Mouse (Mus musculus) lung, postnatal 36 days (tissue): ENCODE measurements around the gene Krtap4-2.
"Not testable (repeated sequence)": the region's sequence is repeated elsewhere in the genome, so short reads cannot be mapped to it uniquely, and the experiment has no call there.

Experiments used
- DNase-seq: peaks from one replicate; pipeline ENCODE4 v3.0.0; 2022; ENCODE audit warnings: mixed read lengths

Gene Krtap4-2

GRCm38 (mm10) chr11:99634653-99635134, at the start of gene Krtap4-2:
Gene Krtap4-2 (minus strand): TSS chr11:99635084.
- DNase-seq = no peak

- DNase-seq = no peak
Measured at GRCm38 (mm10) chr11:99683481-99683880, 48.6 kb upstream of the Krtap4-2 start.

GRCm38 (mm10) chr11:99665860-99666259, 31.0 kb upstream of the Krtap4-2 start, which contains the start of gene Krtap4-6:
Gene Krtap4-6 (minus strand): TSS chr11:99665960.
- DNase-seq = no peak

GRCm38 (mm10) chr11:99662802-99663201, 27.9 kb upstream of the Krtap4-2 start:
- DNase-seq = no peak

- DNase-seq = no peak
Measured at GRCm38 (mm10) chr11:99659256-99659655, 24.4 kb upstream of the Krtap4-2 start.

- not testable (repeated sequence) for DNase-seq
Measured at GRCm38 (mm10) chr11:99658467-99659010, 23.7 kb upstream of the Krtap4-2 start, which contains the start of gene Gm11563. Gene Gm11563 (minus strand): TSS chr11:99658960.

- no peak for DNase-seq
Measured at GRCm38 (mm10) chr11:99657051-99657450, 22.2 kb upstream of the Krtap4-2 start.

GRCm38 (mm10) chr11:99650136-99650535, 15.3 kb upstream of the Krtap4-2 start, which contains the start of gene Gm11555:
Gene Gm11555 (minus strand): TSS chr11:99650236.
- DNase-seq = no peak

- DNase-seq = no peak
Measured at GRCm38 (mm10) chr11:99646444-99646843, 11.6 kb upstream of the Krtap4-2 start.

- no peak for DNase-seq
Measured at GRCm38 (mm10) chr11:99644351-99644750, 9.5 kb upstream of the Krtap4-2 start.

- not testable (repeated sequence) for DNase-seq
Measured at GRCm38 (mm10) chr11:99643635-99644139, 8.8 kb upstream of the Krtap4-2 start, which contains the start of gene Krtap4-7. Gene Krtap4-7 (minus strand): TSS chr11:99644089.

- DNase-seq = no peak
Measured at GRCm38 (mm10) chr11:99640926-99641325, 6.0 kb upstream of the Krtap4-2 start.

- no peak for DNase-seq
Measured at GRCm38 (mm10) chr11:99637086-99637485, 2.2 kb upstream of the Krtap4-2 start.

GRCm38 (mm10) chr11:99633293-99633692, 1.6 kb downstream of the Krtap4-2 start:
- no peak for DNase-seq

- no peak for DNase-seq
Measured at GRCm38 (mm10) chr11:99630890-99631289, 4.0 kb downstream of the Krtap4-2 start.

- DNase-seq = no peak
Measured at GRCm38 (mm10) chr11:99628138-99628537, 6.7 kb downstream of the Krtap4-2 start, which contains the start of gene Krtap4-1. Gene Krtap4-1 (minus strand): TSS chr11:99628238.

- DNase-seq = no peak
Measured at GRCm38 (mm10) chr11:99620335-99620734, 14.5 kb downstream of the Krtap4-2 start, which contains the start of gene Gm11562. Gene Gm11562 (minus strand): TSS chr11:99620435.

GRCm38 (mm10) chr11:99614796-99615363, 20.0 kb downstream of the Krtap4-2 start, which contains the start of gene Krtap2-4:
Gene Krtap2-4 (minus strand): TSS chr11:99614846.
- DNase-seq = no peak

- DNase-seq = not testable (repeated sequence)
Measured at GRCm38 (mm10) chr11:99610089-99610488, 24.8 kb downstream of the Krtap4-2 start, which contains the start of gene Gm11937. Gene Gm11937 (minus strand): TSS chr11:99610189.

GRCm38 (mm10) chr11:99609126-99609525, 25.8 kb downstream of the Krtap4-2 start:
- DNase-seq = no peak

GRCm38 (mm10) chr11:99603208-99603607, 31.7 kb downstream of the Krtap4-2 start, which contains the start of gene Gm11938:
Gene Gm11938 (minus strand): TSS chr11:99603308.
- DNase-seq = not testable (repeated sequence)

GRCm38 (mm10) chr11:99597742-99598141, 37.1 kb downstream of the Krtap4-2 start, which contains the start of gene Krtap9-3:
Gene Krtap9-3 (minus strand): TSS chr11:99598105.
- not testable (repeated sequence) for DNase-seq

- DNase-seq = no peak
Measured at GRCm38 (mm10) chr11:99590981-99591380, 43.9 kb downstream of the Krtap4-2 start, which contains the start of gene Krtap1-3. Gene Krtap1-3 (minus strand): TSS chr11:99591339.
